Mouse (Mus musculus): ENCODE results near the gene Dynlt3. TPM values are rescaled to one million over a fixed set of nuclear protein-coding genes. Genes with fewer than 3 reads are reported as not detected.
A peak's percentile ranks its signal among the peaks of the same experiment; 100 is the strongest.
"Not testable (repeated sequence)": the region's sequence is repeated elsewhere in the genome, so short reads cannot be mapped to it uniquely, and the experiment has no call there.

Dynlt3 gene
- polyA plus RNA-seq (2014; fragmentation: Nextera tagmentation; extraction: Ambion mirVana), result 22.6 and 28.0 TPM in 2 replicates

DNA sequence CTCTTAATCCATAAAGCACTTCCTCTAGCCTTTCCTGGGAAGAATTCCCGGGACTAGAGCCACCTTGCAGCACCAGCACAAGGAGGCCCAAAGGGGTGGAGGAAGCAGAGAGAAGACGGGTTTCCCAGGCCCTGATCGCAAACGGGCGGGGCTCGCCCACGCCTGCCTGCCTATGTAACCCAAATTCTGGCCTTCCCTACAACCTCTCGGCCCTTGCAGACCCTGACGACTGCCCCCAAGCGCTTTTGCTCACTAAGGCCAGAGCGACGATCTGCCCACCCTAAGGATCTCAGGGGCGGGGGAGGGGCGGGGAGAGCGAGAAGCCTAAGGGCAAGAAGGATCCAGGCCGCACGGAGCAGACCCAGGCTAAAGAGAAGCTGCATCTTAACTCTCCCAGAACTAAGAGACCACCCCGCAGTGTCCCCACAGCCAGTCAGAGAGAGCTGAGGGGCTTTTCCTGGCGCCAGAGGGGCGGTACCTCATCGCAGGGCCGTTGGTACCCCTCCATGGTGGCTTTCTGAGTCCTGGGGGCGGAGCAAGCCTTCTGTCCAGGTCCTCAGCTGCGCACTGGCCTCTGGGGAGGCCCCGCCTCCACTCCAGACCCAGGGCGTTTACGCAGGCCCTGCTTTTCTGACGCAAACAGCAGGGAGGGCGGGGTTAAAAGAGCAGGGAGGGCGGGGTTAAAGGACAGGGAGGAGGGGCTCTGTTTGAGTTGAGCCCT lies at the start of gene Dynlt3:
Gene Dynlt3 (minus strand): TSS at position 613 of the 721 bp plus-strand sequence.
- H3K27me3 ChIP-seq (ENCODE audit: control insufficient read depth, insufficient read depth, low read length), result no peaks in the 10 kb centered on the region
- ATAC-seq (ENCODE audit: low FRiP score) (peak; percentile 99), DNase-seq (ENCODE audit: low spot score, missing footprints) (peak; percentile 92)
- H3K27ac ChIP-seq (ENCODE audit: low read depth, low read length), result peak within 1 kb of the TSS; percentile 56
- no peaks in the 10 kb centered on the region for H3K36me3 ChIP-seq (ENCODE audit: control insufficient read depth, insufficient read depth, low read length)
- H3K4me2 ChIP-seq, result peak within 1 kb of the TSS; percentile 47
- H3K9me3 ChIP-seq (ENCODE audit: control insufficient read depth, low read length), result no peaks in the 10 kb centered on the region
- H3K4me3 ChIP-seq (ENCODE audit: low read depth, low read length), result peak within 1 kb of the TSS; percentile 37
- H3K4me1 ChIP-seq (ENCODE audit: control insufficient read depth, insufficient read depth, low read length), result peaks cover 3% of the 10 kb centered on the region; the same call in 1 of the 2 replicates
- 9% methylated on average over 28 of the region's 30 CpGs for WGBS
- H3K9ac ChIP-seq (ENCODE audit: low read length), result peak within 1 kb of the TSS; percentile 60

DNA sequence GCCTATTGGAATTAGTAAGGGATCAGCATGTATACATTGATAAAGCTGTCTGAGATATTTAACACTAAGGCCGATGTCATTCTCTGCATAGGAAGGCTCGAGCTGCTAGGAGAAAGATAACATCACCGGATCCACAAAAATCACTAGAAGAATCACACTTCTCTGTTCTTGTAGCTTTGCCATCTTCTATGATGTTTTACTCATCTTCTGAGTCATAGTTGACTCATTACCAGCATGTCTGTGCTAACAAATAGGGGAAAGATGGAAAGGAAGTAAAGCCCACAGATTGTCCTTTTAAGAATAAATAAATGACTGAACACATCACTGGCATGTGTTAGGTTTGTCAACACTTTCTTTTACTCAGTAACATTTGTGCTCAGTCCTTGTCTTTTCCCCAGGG lies 37.0 kb upstream of the Dynlt3 start:
- H3K9me3 ChIP-seq (ENCODE audit: control insufficient read depth, low read length), result no peaks in the 10 kb centered on the region
- H3K4me1 ChIP-seq (ENCODE audit: control insufficient read depth, insufficient read depth, low read length), result no peaks in the 10 kb centered on the region
- no peaks in the 10 kb centered on the region for H3K36me3 ChIP-seq (ENCODE audit: control insufficient read depth, insufficient read depth, low read length)
- no peak overlapping the region for H3K4me3 ChIP-seq (ENCODE audit: low read depth, low read length)
- no peak overlapping the region for H3K9ac ChIP-seq (ENCODE audit: low read length)
- WGBS, result 95% methylated on average over 3 of the region's 3 CpGs
- DNase-seq (ENCODE audit: low spot score, missing footprints) (no peak), ATAC-seq (ENCODE audit: low FRiP score) (no peak)
- H3K4me2 ChIP-seq, result no peak overlapping the region
- no peaks in the 10 kb centered on the region for H3K27me3 ChIP-seq (ENCODE audit: control insufficient read depth, insufficient read depth, low read length)
- no peak overlapping the region for H3K27ac ChIP-seq (ENCODE audit: low read depth, low read length)

GRCm38 (mm10) chrX:9695997-9696396 lies 33.2 kb upstream of the Dynlt3 start:
- Histone ChIP-seq H3K36me3 (ENCODE audit: control insufficient read depth, insufficient read depth, low read length) (no peaks in the 10 kb centered on the region), H3K9me3 (ENCODE audit: control insufficient read depth, low read length) (no peaks in the 10 kb centered on the region), H3K9ac (ENCODE audit: low read length) (no peak overlapping the region), H3K4me2 (no peak overlapping the region), H3K4me1 (ENCODE audit: control insufficient read depth, insufficient read depth, low read length) (no peaks in the 10 kb centered on the region), H3K27me3 (ENCODE audit: control insufficient read depth, insufficient read depth, low read length) (no peaks in the 10 kb centered on the region), H3K27ac (ENCODE audit: low read depth, low read length) (no peak overlapping the region), H3K4me3 (ENCODE audit: low read depth, low read length) (no peak overlapping the region)
- 47% methylated on average over 6 of the region's 6 CpGs for WGBS
- ATAC-seq (ENCODE audit: low FRiP score) (peak; percentile 87), DNase-seq (ENCODE audit: low spot score, missing footprints) (no peak)

- H3K27ac ChIP-seq (ENCODE audit: low read depth, low read length), result no peak overlapping the region
- DNase-seq (ENCODE audit: low spot score, missing footprints) (no peak), ATAC-seq (ENCODE audit: low FRiP score) (no peak)
- H3K27me3 ChIP-seq (ENCODE audit: control insufficient read depth, insufficient read depth, low read length), result no peaks in the 10 kb centered on the region
- WGBS, result 50% methylated on average over 1 of the region's 1 CpGs
- H3K36me3 ChIP-seq (ENCODE audit: control insufficient read depth, insufficient read depth, low read length), result no peaks in the 10 kb centered on the region
- no peak overlapping the region for H3K4me3 ChIP-seq (ENCODE audit: low read depth, low read length)
- H3K4me2 ChIP-seq, result no peak overlapping the region
- no peaks in the 10 kb centered on the region for H3K4me1 ChIP-seq (ENCODE audit: control insufficient read depth, insufficient read depth, low read length)
- H3K9me3 ChIP-seq (ENCODE audit: control insufficient read depth, low read length), result no peaks in the 10 kb centered on the region
- no peak overlapping the region for H3K9ac ChIP-seq (ENCODE audit: low read length)
Measured at GRCm38 (mm10) chrX:9672040-9672439, 9.2 kb upstream of the Dynlt3 start.

GRCm38 (mm10) chrX:9671418-9671817 lies 8.6 kb upstream of the Dynlt3 start:
- WGBS, result 94% methylated on average over 3 of the region's 3 CpGs
- Histone ChIP-seq H3K4me3 (ENCODE audit: low read depth, low read length) (no peak overlapping the region), H3K9me3 (ENCODE audit: control insufficient read depth, low read length) (no peaks in the 10 kb centered on the region), H3K9ac (ENCODE audit: low read length) (no peak overlapping the region), H3K4me2 (no peak overlapping the region), H3K4me1 (ENCODE audit: control insufficient read depth, insufficient read depth, low read length) (no peaks in the 10 kb centered on the region), H3K36me3 (ENCODE audit: control insufficient read depth, insufficient read depth, low read length) (no peaks in the 10 kb centered on the region), H3K27ac (ENCODE audit: low read depth, low read length) (no peak overlapping the region), H3K27me3 (ENCODE audit: control insufficient read depth, insufficient read depth, low read length) (no peaks in the 10 kb centered on the region)
- ATAC-seq (ENCODE audit: low FRiP score) (no peak), DNase-seq (ENCODE audit: low spot score, missing footprints) (no peak)

- DNase-seq (ENCODE audit: low spot score, missing footprints) (no peak), ATAC-seq (ENCODE audit: low FRiP score) (no peak)
- Histone ChIP-seq H3K4me3 (ENCODE audit: low read depth, low read length) (no peak overlapping the region), H3K27ac (ENCODE audit: low read depth, low read length) (no peak overlapping the region), H3K27me3 (ENCODE audit: control insufficient read depth, insufficient read depth, low read length) (no peaks in the 10 kb centered on the region), H3K4me1 (ENCODE audit: control insufficient read depth, insufficient read depth, low read length) (no peaks in the 10 kb centered on the region), H3K9ac (ENCODE audit: low read length) (no peak overlapping the region), H3K9me3 (ENCODE audit: control insufficient read depth, low read length) (no peaks in the 10 kb centered on the region), H3K4me2 (no peak overlapping the region), H3K36me3 (ENCODE audit: control insufficient read depth, insufficient read depth, low read length) (no peaks in the 10 kb centered on the region)
- WGBS, result 74% methylated on average over 3 of the region's 3 CpGs
Measured at GRCm38 (mm10) chrX:9652806-9653205, 10.0 kb downstream of the Dynlt3 start.

DNA sequence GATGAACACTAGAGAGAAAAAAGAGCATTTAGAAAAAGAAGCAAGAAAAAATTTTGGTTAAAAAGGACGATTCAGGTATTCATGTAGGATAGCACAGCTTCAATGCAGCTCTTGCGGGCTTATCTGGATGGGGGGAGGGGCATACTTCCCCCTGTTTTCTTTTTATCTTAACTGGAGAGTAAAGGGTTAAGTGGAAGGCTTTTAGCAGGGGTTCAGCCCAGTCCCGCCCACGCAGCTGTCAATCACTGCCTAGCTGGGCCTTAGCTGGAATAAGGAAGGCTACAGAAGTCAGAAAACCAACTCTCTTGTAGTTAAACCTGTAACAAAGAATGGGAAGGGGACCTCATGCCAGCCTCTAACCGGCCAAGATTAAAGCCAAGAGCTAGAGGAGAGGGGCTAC lies 22.2 kb downstream of the Dynlt3 start:
- not testable (repeated sequence) for H3K27ac ChIP-seq (ENCODE audit: low read depth, low read length); H3K36me3 ChIP-seq (ENCODE audit: control insufficient read depth, insufficient read depth, low read length); ATAC-seq (ENCODE audit: low FRiP score); H3K4me2 ChIP-seq; H3K4me1 ChIP-seq (ENCODE audit: control insufficient read depth, insufficient read depth, low read length); DNase-seq (ENCODE audit: low spot score, missing footprints); H3K9me3 ChIP-seq (ENCODE audit: control insufficient read depth, low read length); H3K9ac ChIP-seq (ENCODE audit: low read length); H3K4me3 ChIP-seq (ENCODE audit: low read depth, low read length); H3K27me3 ChIP-seq (ENCODE audit: control insufficient read depth, insufficient read depth, low read length)
- WGBS, result 71% methylated on average over 5 of the region's 5 CpGs

DNA sequence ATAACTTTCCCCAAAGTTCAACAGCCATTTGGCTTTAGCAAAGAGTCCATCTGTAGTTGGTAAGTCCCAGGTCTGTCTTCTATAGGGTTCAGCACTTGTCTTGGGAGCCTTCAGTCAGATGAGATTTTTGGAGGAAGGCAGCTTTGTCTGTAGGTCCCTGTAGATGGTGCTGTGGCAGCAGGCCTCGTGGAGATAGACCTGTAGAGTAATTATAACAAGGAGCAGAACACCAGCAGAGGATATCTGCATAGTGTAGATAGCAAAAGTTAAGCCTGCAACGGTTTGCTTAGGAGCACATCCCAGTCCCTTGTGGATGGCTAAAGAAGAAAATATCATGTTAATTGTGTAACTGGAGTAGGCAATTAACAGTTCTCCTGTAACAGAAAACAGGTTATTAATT lies 22.7 kb downstream of the Dynlt3 start:
- not testable (repeated sequence) for H3K4me2 ChIP-seq; ATAC-seq (ENCODE audit: low FRiP score); H3K9ac ChIP-seq (ENCODE audit: low read length); DNase-seq (ENCODE audit: low spot score, missing footprints); H3K4me1 ChIP-seq (ENCODE audit: control insufficient read depth, insufficient read depth, low read length); H3K36me3 ChIP-seq (ENCODE audit: control insufficient read depth, insufficient read depth, low read length); H3K27me3 ChIP-seq (ENCODE audit: control insufficient read depth, insufficient read depth, low read length); H3K4me3 ChIP-seq (ENCODE audit: low read depth, low read length); H3K27ac ChIP-seq (ENCODE audit: low read depth, low read length); H3K9me3 ChIP-seq (ENCODE audit: control insufficient read depth, low read length)
- 61% methylated on average over 2 of the region's 2 CpGs for WGBS
